Mouse (Mus musculus): ENCODE results near the gene Dtx3. TPM values are rescaled to one million over a fixed set of nuclear protein-coding genes. Genes with fewer than 3 reads are reported as not detected.

The Dtx3 gene
- polyA plus RNA-seq, 1 experiment from 2014 or later: 79.4 TPM

DNA sequence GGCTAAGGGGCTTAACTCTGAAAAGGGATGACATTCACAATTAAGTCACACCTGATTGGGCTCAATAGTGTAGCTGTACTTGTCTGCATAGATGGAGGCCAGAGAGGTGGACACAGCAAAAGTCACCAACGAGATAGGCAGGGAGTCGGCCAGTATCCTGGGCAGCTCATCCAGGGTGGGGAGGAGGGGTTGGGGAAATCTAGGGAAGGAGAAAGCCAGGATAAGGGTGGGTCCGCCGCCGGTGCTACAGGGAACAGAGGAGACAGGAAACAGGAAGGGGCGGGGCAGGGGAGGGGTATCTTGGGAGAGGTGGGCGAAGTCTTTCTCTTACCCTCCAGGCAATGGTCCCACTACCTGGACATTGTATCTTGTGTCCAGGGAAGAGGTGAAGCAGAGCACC lies 18.8 kb downstream of the Dtx3 start:
- Histone ChIP-seq H3K9ac (ENCODE audit: low read length) (no peak overlapping the region), H3K27me3 (ENCODE audit: control insufficient read depth, insufficient read depth, low read length) (peaks cover 45% of the 10 kb centered on the region), H3K4me1 (ENCODE audit: control insufficient read depth, insufficient read depth, low read length) (peaks cover 15% of the 10 kb centered on the region), H3K9me3 (replicated peaks; ENCODE audit: control insufficient read depth, low read length) (no peaks in the 10 kb centered on the region), H3K36me3 (ENCODE audit: control insufficient read depth, insufficient read depth, low read length) (no peaks in the 10 kb centered on the region), H3K27ac (ENCODE audit: low read length) (no peak overlapping the region), H3K4me3 (replicated peaks; ENCODE audit: low read length) (no peak overlapping the region), H3K4me2 (ENCODE audit: low read depth, low read length) (no peak overlapping the region)
- 11% methylated on average over 7 of the region's 7 CpGs for WGBS
- ATAC-seq (ENCODE audit: insufficient read depth, low FRiP score): no peak

DNA sequence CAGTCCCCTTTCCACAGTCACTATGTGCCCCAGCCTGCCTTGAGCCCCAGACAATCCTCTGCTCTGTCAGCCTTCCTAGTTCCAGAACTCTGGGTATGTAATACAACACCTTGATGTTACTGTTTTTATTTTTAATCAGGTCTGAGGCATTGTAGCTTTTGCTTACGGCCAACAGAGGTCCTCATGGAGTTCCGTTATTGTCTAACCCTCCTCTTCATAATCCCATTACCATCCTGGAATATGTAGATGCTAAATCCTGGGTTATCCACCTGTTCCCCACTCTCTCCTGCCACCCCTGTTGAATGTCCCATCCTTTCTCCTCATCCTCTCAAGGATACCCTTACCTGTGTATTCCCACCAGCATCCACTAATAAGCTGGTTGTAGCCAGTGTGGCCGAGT lies 19.3 kb downstream of the Dtx3 start:
- WGBS: 38% methylated on average over 3 of the region's 3 CpGs
- H3K36me3 ChIP-seq (ENCODE audit: control insufficient read depth, insufficient read depth, low read length): no peaks in the 10 kb centered on the region
- no peaks in the 10 kb centered on the region for H3K9me3 ChIP-seq (replicated peaks; ENCODE audit: control insufficient read depth, low read length)
- no peak overlapping the region for H3K4me2 ChIP-seq (ENCODE audit: low read depth, low read length)
- H3K4me1 ChIP-seq (ENCODE audit: control insufficient read depth, insufficient read depth, low read length): peaks cover 15% of the 10 kb centered on the region
- H3K4me3 ChIP-seq (replicated peaks; ENCODE audit: low read length): no peak overlapping the region
- peaks cover 40% of the 10 kb centered on the region for H3K27me3 ChIP-seq (ENCODE audit: control insufficient read depth, insufficient read depth, low read length)
- no peak for ATAC-seq (ENCODE audit: insufficient read depth, low FRiP score)
- H3K27ac ChIP-seq (ENCODE audit: low read length): no peak overlapping the region
- no peak overlapping the region for H3K9ac ChIP-seq (ENCODE audit: low read length)

DNA sequence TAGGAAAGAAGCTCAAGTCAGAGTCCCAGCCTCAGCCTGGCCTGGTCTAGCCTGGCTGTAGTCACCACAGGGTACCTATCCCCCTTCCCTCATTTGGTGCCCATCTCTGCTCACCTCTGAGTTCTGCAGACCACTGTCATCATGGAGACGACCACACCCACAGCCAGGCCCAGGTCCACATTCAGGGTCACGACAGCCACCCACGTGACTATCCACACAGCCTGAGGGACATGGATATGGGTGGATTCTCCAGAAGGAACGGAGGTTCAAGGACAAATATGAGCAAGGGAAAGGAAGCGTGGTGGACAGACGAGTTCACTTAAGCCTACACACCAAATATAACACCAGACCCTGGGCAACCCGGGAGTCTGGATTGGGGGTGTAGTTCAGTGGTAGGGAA lies 21.4 kb downstream of the Dtx3 start:
- H3K36me3 ChIP-seq (ENCODE audit: control insufficient read depth, insufficient read depth, low read length): no peaks in the 10 kb centered on the region
- ATAC-seq (ENCODE audit: insufficient read depth, low FRiP score): no peak
- no peak overlapping the region for H3K27ac ChIP-seq (ENCODE audit: low read length)
- peaks cover 25% of the 10 kb centered on the region for H3K4me1 ChIP-seq (ENCODE audit: control insufficient read depth, insufficient read depth, low read length)
- H3K9me3 ChIP-seq (replicated peaks; ENCODE audit: control insufficient read depth, low read length): no peaks in the 10 kb centered on the region
- H3K9ac ChIP-seq (ENCODE audit: low read length): no peak overlapping the region
- no peak overlapping the region for H3K4me2 ChIP-seq (ENCODE audit: low read depth, low read length)
- no peak overlapping the region for H3K4me3 ChIP-seq (replicated peaks; ENCODE audit: low read length)
- WGBS: 81% methylated on average over 7 of the region's 7 CpGs
- H3K27me3 ChIP-seq (ENCODE audit: control insufficient read depth, insufficient read depth, low read length): peaks cover 33% of the 10 kb centered on the region

DNA sequence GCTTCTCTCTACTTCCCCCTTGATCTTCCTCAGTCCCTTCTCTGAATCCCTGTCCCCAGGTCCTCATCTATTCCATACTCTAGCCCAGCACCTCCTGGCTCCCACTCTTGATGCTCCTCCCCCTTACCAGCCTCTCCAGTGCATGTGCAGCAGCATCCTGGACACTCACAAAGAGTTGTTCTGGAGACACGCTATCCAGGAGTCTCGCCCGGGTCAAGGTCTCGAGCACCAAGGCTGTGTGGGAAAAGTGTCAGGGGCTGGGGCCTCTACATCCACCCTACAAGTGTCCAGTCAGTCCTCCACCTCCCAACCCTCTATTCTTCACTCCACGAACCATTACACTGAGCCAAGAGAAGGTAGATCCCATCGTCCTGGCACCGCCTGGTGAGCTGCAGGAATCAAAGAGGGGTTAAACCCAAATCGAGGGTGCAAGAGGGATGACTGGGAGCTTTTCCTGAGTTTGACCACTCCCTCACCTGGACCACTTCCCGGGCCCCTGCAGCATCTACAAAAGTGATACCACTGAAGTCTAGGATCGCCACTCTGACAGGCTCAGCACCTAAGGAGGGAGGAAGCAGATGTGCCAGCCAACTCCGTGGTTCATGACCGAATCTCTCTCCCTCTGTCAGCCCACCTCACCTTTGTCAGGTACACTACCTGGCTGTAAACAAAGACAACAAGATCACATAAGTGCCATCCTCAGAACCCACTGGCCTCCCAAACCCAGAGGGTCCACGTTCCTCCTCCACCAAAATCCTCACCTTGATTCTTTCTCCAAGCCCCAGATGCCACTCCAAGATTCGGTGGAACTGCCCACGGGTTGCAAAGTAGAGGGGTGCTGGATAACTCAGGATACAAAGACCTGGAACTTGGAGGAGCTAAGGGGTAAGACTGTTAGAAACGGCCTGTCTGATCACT lies 22.1 kb downstream of the Dtx3 start:
- ATAC-seq (ENCODE audit: insufficient read depth, low FRiP score): no peak
- H3K9me3 ChIP-seq (replicated peaks; ENCODE audit: control insufficient read depth, low read length): no peaks in the 10 kb centered on the region
- H3K4me1 ChIP-seq (ENCODE audit: control insufficient read depth, insufficient read depth, low read length): peaks cover 21% of the 10 kb centered on the region
- no peak overlapping the region for H3K4me2 ChIP-seq (ENCODE audit: low read depth, low read length)
- peaks cover 27% of the 10 kb centered on the region for H3K27me3 ChIP-seq (ENCODE audit: control insufficient read depth, insufficient read depth, low read length)
- H3K9ac ChIP-seq (ENCODE audit: low read length): no peak overlapping the region
- H3K27ac ChIP-seq (ENCODE audit: low read length): no peak overlapping the region
- 78% methylated on average over 16 of the region's 16 CpGs for WGBS
- no peaks in the 10 kb centered on the region for H3K36me3 ChIP-seq (ENCODE audit: control insufficient read depth, insufficient read depth, low read length)
- no peak overlapping the region for H3K4me3 ChIP-seq (replicated peaks; ENCODE audit: low read length)

DNA sequence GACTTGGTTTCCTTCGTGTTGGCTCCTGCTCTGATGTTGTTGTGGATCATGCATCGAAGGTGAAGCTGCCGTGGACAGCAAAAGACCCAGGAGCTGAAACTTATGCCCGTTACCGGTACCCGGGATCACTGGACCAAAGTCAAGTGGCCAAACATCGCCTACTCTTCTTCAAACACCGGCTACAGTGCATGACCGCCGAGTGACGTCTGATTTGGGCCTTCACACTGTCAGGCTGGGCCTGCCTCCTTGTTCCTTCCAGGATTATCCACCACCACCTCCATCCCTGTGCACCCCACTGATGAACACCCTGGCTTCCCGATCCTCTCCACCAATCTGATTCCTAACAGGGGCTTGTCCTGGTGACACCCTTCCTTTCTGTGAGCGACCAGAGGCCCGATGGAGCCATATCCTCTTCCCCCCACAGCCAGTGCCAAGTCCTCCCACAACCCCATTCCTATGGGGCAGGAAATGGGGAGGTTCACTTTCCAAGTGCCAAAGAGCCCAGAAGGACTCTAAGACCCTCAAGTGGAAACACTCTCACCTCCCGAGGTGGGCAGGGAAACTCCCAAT lies 23.8 kb downstream of the Dtx3 start:
- H3K9ac ChIP-seq (ENCODE audit: low read length): no peak overlapping the region
- H3K4me1 ChIP-seq (ENCODE audit: control insufficient read depth, insufficient read depth, low read length): peaks cover 18% of the 10 kb centered on the region
- H3K9me3 ChIP-seq (replicated peaks; ENCODE audit: control insufficient read depth, low read length): no peaks in the 10 kb centered on the region
- 82% methylated on average over 15 of the region's 15 CpGs for WGBS
- peaks cover 35% of the 10 kb centered on the region for H3K27me3 ChIP-seq (ENCODE audit: control insufficient read depth, insufficient read depth, low read length)
- H3K4me2 ChIP-seq (ENCODE audit: low read depth, low read length): no peak overlapping the region
- no peak for ATAC-seq (ENCODE audit: insufficient read depth, low FRiP score)
- H3K36me3 ChIP-seq (ENCODE audit: control insufficient read depth, insufficient read depth, low read length): no peaks in the 10 kb centered on the region
- no peak overlapping the region for H3K4me3 ChIP-seq (replicated peaks; ENCODE audit: low read length)
- H3K27ac ChIP-seq (ENCODE audit: low read length): no peak overlapping the region

DNA sequence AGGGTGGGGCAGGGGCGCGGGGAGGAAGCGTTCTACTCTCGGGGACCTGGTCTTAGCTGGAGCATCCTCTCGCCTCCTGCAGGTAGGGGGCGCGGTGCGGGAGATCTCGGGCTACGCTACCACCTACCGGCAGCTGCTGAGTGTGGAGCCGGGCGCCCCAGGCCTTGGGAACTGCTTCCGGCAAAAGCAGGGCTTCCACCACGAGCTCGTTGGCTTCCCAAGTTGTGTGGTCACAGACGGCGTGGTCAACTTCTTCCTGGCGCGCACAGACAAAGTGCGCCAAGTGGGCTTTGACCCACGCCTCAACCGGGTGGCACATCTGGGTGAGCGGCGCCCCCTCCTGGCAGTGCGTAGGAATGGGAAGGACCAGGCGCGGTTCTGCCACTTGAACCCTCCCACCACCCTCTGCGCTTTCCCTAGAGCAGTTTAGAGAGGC lies 24.7 kb downstream of the Dtx3 start:
- peak; percentile 66 for ATAC-seq (ENCODE audit: insufficient read depth, low FRiP score)
- 2% methylated on average over 28 of the region's 29 CpGs for WGBS
- peak overlapping the region; percentile 69 for H3K4me2 ChIP-seq (ENCODE audit: low read depth, low read length)

DNA sequence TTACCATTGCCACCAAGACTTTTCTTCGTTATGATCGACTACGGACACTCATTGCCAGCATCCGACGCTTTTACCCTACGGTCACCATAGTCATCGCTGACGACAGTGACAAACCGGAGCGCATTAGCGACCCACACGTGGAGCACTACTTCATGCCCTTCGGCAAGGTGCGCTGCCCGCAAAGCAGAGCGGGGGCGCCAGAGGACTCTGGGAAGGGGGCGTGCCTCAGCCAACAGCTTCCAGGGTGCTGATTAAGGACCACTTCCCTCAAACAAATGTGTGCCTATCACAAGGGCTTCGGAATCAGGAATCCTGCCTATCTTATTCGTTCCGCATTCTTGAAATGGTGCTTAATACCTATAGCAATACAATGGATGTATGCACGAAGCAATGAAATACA lies 25.5 kb downstream of the Dtx3 start:
- Histone ChIP-seq H3K36me3 (ENCODE audit: control insufficient read depth, insufficient read depth, low read length) (no peaks in the 10 kb centered on the region), H3K4me1 (ENCODE audit: control insufficient read depth, insufficient read depth, low read length) (peaks cover 24% of the 10 kb centered on the region), H3K9ac (ENCODE audit: low read length) (no peak overlapping the region), H3K27me3 (ENCODE audit: control insufficient read depth, insufficient read depth, low read length) (peaks cover 39% of the 10 kb centered on the region), H3K4me2 (ENCODE audit: low read depth, low read length) (peak overlapping the region; percentile 69), H3K27ac (ENCODE audit: low read length) (no peak overlapping the region), H3K9me3 (replicated peaks; ENCODE audit: control insufficient read depth, low read length) (no peaks in the 10 kb centered on the region), H3K4me3 (replicated peaks; ENCODE audit: low read length) (peak overlapping the region; percentile 42)
- no peak for ATAC-seq (ENCODE audit: insufficient read depth, low FRiP score)
- 10% methylated on average over 22 of the region's 22 CpGs for WGBS

More for the DNA sequence above, 24.7 kb downstream of the Dtx3 start:
- H3K27me3 ChIP-seq (ENCODE audit: control insufficient read depth, insufficient read depth, low read length): peaks cover 39% of the 10 kb centered on the region
- H3K9me3 ChIP-seq (replicated peaks; ENCODE audit: control insufficient read depth, low read length): no peaks in the 10 kb centered on the region
- no peak overlapping the region for H3K27ac ChIP-seq (ENCODE audit: low read length)
- no peaks in the 10 kb centered on the region for H3K36me3 ChIP-seq (ENCODE audit: control insufficient read depth, insufficient read depth, low read length)
- peak overlapping the region; percentile 28; the same call in 1 of the 2 replicates for H3K9ac ChIP-seq (ENCODE audit: low read length)
- peaks cover 18% of the 10 kb centered on the region for H3K4me1 ChIP-seq (ENCODE audit: control insufficient read depth, insufficient read depth, low read length)
- H3K4me3 ChIP-seq (replicated peaks; ENCODE audit: low read length): peak overlapping the region; percentile 42

DNA sequence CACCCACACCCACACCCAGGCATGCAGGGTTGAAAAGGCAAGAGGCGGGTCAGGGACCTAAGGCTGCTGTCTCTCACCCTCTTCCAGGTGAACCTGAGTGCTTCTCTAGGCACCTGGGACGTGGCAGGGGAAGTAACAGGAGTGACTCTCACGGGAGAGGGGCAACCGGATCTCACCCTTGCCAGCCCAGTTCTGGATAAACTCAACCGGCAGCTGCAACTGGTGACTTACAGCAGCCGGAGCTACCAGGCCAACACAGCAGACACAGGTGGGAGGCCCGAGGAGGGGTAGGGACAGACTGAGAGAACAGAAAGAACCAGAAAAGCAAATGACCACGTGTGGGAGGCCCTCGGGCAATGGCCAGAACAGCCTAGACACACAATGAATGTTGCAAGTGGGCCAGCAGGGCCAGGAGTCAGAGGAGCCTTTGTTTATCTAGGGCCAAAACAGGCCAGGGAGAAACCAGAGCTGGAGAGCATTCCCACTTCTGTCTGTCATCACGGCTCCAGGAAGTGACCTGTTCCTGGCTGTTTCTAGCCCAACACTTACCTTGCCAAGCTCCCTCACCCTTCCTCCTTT lies 27.8 kb downstream of the Dtx3 start:
- no peaks in the 10 kb centered on the region for H3K36me3 ChIP-seq (ENCODE audit: control insufficient read depth, insufficient read depth, low read length)
- H3K27me3 ChIP-seq (ENCODE audit: control insufficient read depth, insufficient read depth, low read length): peaks cover 39% of the 10 kb centered on the region
- peak overlapping the region; percentile 86 for H3K27ac ChIP-seq (ENCODE audit: low read length)
- H3K9ac ChIP-seq (ENCODE audit: low read length): peak overlapping the region; percentile 86; the same call in 1 of the 2 replicates
- WGBS: 33% methylated on average over 10 of the region's 10 CpGs
- peak overlapping the region; percentile 59 for H3K4me3 ChIP-seq (replicated peaks; ENCODE audit: low read length)
- H3K9me3 ChIP-seq (replicated peaks; ENCODE audit: control insufficient read depth, low read length): no peaks in the 10 kb centered on the region
- peak overlapping the region; percentile 100 for H3K4me2 ChIP-seq (ENCODE audit: low read depth, low read length)
- peaks cover 29% of the 10 kb centered on the region for H3K4me1 ChIP-seq (ENCODE audit: control insufficient read depth, insufficient read depth, low read length)
- ATAC-seq (ENCODE audit: insufficient read depth, low FRiP score): no peak

Measured in stomach, embryonic 16.5 days (tissue).